Mouse (Mus musculus): ENCODE measurements at regions not wholly inside any gene's neighbourhood (a gene's known extent, or its start where the extent isn't known, plus 50 kb on each side); places are given as distances from the start of the nearest gene placed in this dataset.

GRCm38 (mm10) chr12:27593436-27593835 is 251.1 kb upstream of the Sox11 start:
- no peak for DNase-seq

GRCm38 (mm10) chr12:27576109-27576700 is 233.8 kb upstream of the Sox11 start:
- DNase-seq, result no peak

GRCm38 (mm10) chr12:27575629-27576028 is 233.3 kb upstream of the Sox11 start:
- DNase-seq, result no peak

GRCm38 (mm10) chr12:27567250-27567649 is 224.9 kb upstream of the Sox11 start:
- DNase-seq, result no peak

GRCm38 (mm10) chr12:27565965-27566507 is 223.7 kb upstream of the Sox11 start:
- no peak for DNase-seq

GRCm38 (mm10) chr12:27564641-27565306 is 222.4 kb upstream of the Sox11 start:
- DNase-seq, result no peak

- no peak for DNase-seq
These were observed 221.5 kb upstream of the Sox11 start for GRCm38 (mm10) chr12:27563900-27564299.

GRCm38 (mm10) chr12:27552809-27553208 is 210.4 kb upstream of the Sox11 start:
- no peak for DNase-seq

- DNase-seq, result no peak
These were observed 195.8 kb upstream of the Sox11 start for GRCm38 (mm10) chr12:27538210-27538609.

GRCm38 (mm10) chr12:27537507-27537906 is 195.1 kb upstream of the Sox11 start:
- peak in 1 of 2 experiments; percentile 5 for DNase-seq

- DNase-seq, result no peak
These were observed 194.6 kb upstream of the Sox11 start for GRCm38 (mm10) chr12:27537017-27537416.

GRCm38 (mm10) chr12:27525604-27526003 is 183.2 kb upstream of the Sox11 start:
- no peak for DNase-seq

- no peak for DNase-seq
These were observed 170.9 kb upstream of the Sox11 start for GRCm38 (mm10) chr12:27513253-27513652.

- DNase-seq, result no peak
These were observed 165.8 kb upstream of the Sox11 start for GRCm38 (mm10) chr12:27508226-27508560.

GRCm38 (mm10) chr12:27507523-27508225 is 165.3 kb upstream of the Sox11 start:
- no peak for DNase-seq

- no peak for DNase-seq
These were observed 160.5 kb upstream of the Sox11 start for GRCm38 (mm10) chr12:27502716-27503486.

- no peak for DNase-seq
These were observed 158.1 kb upstream of the Sox11 start for GRCm38 (mm10) chr12:27500516-27500915.

GRCm38 (mm10) chr12:27499276-27499675 is 156.9 kb upstream of the Sox11 start:
- no peak for DNase-seq

- no peak for DNase-seq
These were observed 154.6 kb upstream of the Sox11 start for GRCm38 (mm10) chr12:27496826-27497557.

- no peak for DNase-seq
These were observed 149.9 kb upstream of the Sox11 start for GRCm38 (mm10) chr12:27492270-27492669.

GRCm38 (mm10) chr12:27481230-27481629 is 138.9 kb upstream of the Sox11 start:
- DNase-seq, result no peak

- DNase-seq, result no peak
These were observed 137.2 kb upstream of the Sox11 start for GRCm38 (mm10) chr12:27479601-27480001.
